9 mouse cellular contexts compared by ENCODE assay signal in genomic region chrX:157486765-157487164, GRCm38 (mm10). TPM values are rescaled to one million over a fixed set of nuclear protein-coding genes. Genes with fewer than 3 reads are reported as not detected.
DNase-seq lines count a peak whose midpoint lies in the region; TF ChIP-seq lines count a peak whose summit lies in the region.
"Had no signal": no experiment of that assay in that cellular context is flagged by ENCODE, and none has a peak within 500 bp of the region (broad histone marks: within the 10 kb centered on the region; RNA-seq: fewer than 3 reads in every experiment).

No protein-coding gene starts in this region.

- no peak overlapping the region for H3K4me3 ChIP-seq in cerebellum, adult 2 months (replicated peaks; ENCODE audit: insufficient read depth, low read depth, low read length)

- intact Hi-C loops in left cerebral cortex, postnatal 14 days (cut with DNase I): no loop called here
- intact Hi-C loops in left cerebral cortex, postnatal 36 days (cut with DNase I): no loop called here

- peak; percentile 26 for DNase-seq in cerebellum, adult 11 months
- no peak for DNase-seq in cerebellum, adult 11-12 months
- DNase-seq in left cerebral cortex, postnatal 14 days (ENCODE audit: low spot score in 2 of 2): peak; percentile 13 to 27
- no peak for DNase-seq in left cerebral cortex, postnatal 36 days (ENCODE audit: low spot score in 2 of 2)
- peak; percentile 31 to 41 for DNase-seq in cerebellum, adult 2 months
- peak; percentile 46 for DNase-seq in kidney, postnatal 10 days
- DNase-seq in retina, embryonic 14.5 days (ENCODE audit: low spot score): peak; percentile 57
- no peak for DNase-seq in right cerebral cortex, postnatal 25 days

- no peak for TF ChIP-seq POLR2A in cerebellum, adult 2 months (IDR thresholded peaks at IDR 0.05; ENCODE audit: borderline replicate concordance, insufficient read depth, low read length)

- H3K27me3 ChIP-seq in cerebellum, adult 2 months (ENCODE audit: control insufficient read depth, insufficient read depth, low read length): no peaks in the 10 kb centered on the region
- H3K27me3 ChIP-seq: CH12.LX had no signal

- no peaks in the 10 kb centered on the region; the same call in 1 of the 2 replicates for H3K4me1 ChIP-seq in cerebellum, adult 2 months (ENCODE audit: control insufficient read depth, insufficient read depth, low read length)

- TF ChIP-seq CTCF in cerebellum, adult 2 months (IDR thresholded peaks at IDR 0.05; ENCODE audit: borderline replicate concordance, insufficient read depth, low read depth, low read length): peak; percentile 37; the same call in 1 of the 2 replicates

- WGBS in cerebellum, adult 2 months: 52% methylated on average over 2 of the region's 2 CpGs

- no peak overlapping the region for H3K27ac ChIP-seq in cerebellum, adult 2 months (ENCODE audit: insufficient read depth, low read length)

RNA-seq across cellular contexts. Expression of gene Sms, which starts 5.3 kb away (rescaled TPM):
- total RNA-seq in left cerebral cortex, postnatal 14 days (2021): 10 to 100 TPM; 69.9 to 72.2 TPM
- total RNA-seq in left cerebral cortex, postnatal 36 days (2021): 10 to 100 TPM; 66.3 to 76.7 TPM
- polyA plus RNA-seq in cerebellum, adult 2 months (2012; rRNA removed): 79.0 and 81.8 TPM in 2 replicates

Comparison
In these comparisons a context has a peak if more than half of its experiments do, and no peak if none do; other contexts are left out.
1. DNase-seq: peak in cerebellum, adult 11 months (single experiment), left cerebral cortex, postnatal 14 days (2 of 2), cerebellum, adult 2 months (2 of 2), kidney, postnatal 10 days (single experiment) and retina, embryonic 14.5 days (single experiment); none in cerebellum, adult 11-12 months (single experiment), left cerebral cortex, postnatal 36 days (0 of 2) and right cerebral cortex, postnatal 25 days (single experiment).